Mouse (Mus musculus) thymus, adult 2 months (tissue): ENCODE results near the gene Fam160a1. TPM values are rescaled to one million over a fixed set of nuclear protein-coding genes. Genes with fewer than 3 reads are reported as not detected.

Source experiments
- DNase-seq: peaks from one replicate; pipeline ENCODE4 v3.0.0; 2021
- H3K27ac ChIP-seq: fragments of 200-500 bp; 2 replicates; pipeline ENCODE4 v1.5.1; 2012; ENCODE audit warnings: low read length, control low read depth; ENCODE audit not compliant: control insufficient read depth, insufficient read depth
- H3K27me3 ChIP-seq: fragments of 200-500 bp; 2 replicates; pipeline ENCODE4 v1.6.1; 2012; ENCODE audit warnings: mild to moderate bottlenecking, low read length, moderate library complexity, mixed read lengths; ENCODE audit not compliant: control insufficient read depth, insufficient read depth
- H3K36me3 ChIP-seq: fragments of 200-500 bp; 2 replicates; pipeline ENCODE4 v1.6.1; 2012; ENCODE audit warnings: mild to moderate bottlenecking, low read length, moderate library complexity; ENCODE audit not compliant: control insufficient read depth, insufficient read depth
- H3K4me1 ChIP-seq: fragments of 200-500 bp; replicated peaks from 2 replicates; pipeline ENCODE4 v1.6.1; 2012; ENCODE audit warnings: low read length; ENCODE audit not compliant: control insufficient read depth, insufficient read depth
- H3K4me3 ChIP-seq: fragments of 200-500 bp; 2 replicates; pipeline ENCODE4 v1.5.1; 2012; ENCODE audit warnings: mild to moderate bottlenecking, low read length, control low read depth, moderate library complexity; ENCODE audit not compliant: control insufficient read depth, insufficient read depth
- CTCF ChIP-seq: fragments of 200-500 bp; IDR thresholded peaks from 2 replicates; pipeline ENCODE4 v1.5.1; 2012; ENCODE audit warnings: mild to moderate bottlenecking, control low read depth, low read length, moderate library complexity, borderline replicate concordance; ENCODE audit not compliant: control insufficient read depth, poor library complexity, insufficient read depth; ENCODE audit errors: extremely low read depth
- POLR2A ChIP-seq: fragments of 200-500 bp; IDR thresholded peaks from 2 replicates; pipeline ENCODE4 v1.6.1; 2012; ENCODE audit warnings: mild to moderate bottlenecking, low read length, control low read depth, moderate library complexity; ENCODE audit not compliant: control insufficient read depth, poor library complexity, insufficient read depth; ENCODE audit errors: extremely low read depth
- WGBS: fragments of 180-500 bp; shearing (Covaris S2); methylation state at CpG from one replicate; pipeline ENCODE4 v1.1.7; 2018; 5-methylcytosine and 5-hydroxymethylcytosine counted together
- polyA plus RNA-seq: library from polyadenylated mRNA; depleted of rRNA; stranded (reverse); fragments of >200 nt; gene quantifications from 2 replicates; pipeline ENCODE4 v1.2.3, GENCODE M21; 2012

The Fam160a1 gene
- polyA plus RNA-seq, 1 experiment: 5.4 TPM

DNA sequence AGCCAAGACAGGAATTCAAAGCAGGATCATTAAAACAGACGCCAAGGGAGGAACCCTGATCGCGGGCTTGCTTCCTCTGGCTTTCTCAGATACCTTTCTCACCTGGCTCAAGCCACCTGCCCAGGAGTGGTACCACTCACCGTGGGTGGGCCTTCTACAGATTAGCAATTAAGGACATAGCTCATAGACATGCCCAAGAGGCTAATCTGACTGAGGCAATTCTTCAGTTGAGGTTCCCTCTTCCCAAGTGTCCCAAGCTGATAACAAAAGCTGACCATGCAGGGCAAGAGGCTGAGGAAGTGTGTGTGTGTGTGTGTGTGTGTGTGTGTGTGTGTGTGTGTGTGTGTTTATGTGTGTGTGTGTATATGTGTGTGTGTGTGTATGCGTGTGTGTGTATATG lies 38.9 kb upstream of the Fam160a1 start:
- TF ChIP-seq POLR2A (no peak), CTCF (no peak)
- DNase-seq: no peak
- Histone ChIP-seq H3K27ac (no peak overlapping the region), H3K4me1 (no peaks in the 10 kb centered on the region; the same call in 1 of the 2 replicates), H3K27me3 (no peaks in the 10 kb centered on the region), H3K4me3 (no peak overlapping the region), H3K36me3 (no peaks in the 10 kb centered on the region)
- 87% methylated on average over 5 of the region's 5 CpGs for WGBS

DNA sequence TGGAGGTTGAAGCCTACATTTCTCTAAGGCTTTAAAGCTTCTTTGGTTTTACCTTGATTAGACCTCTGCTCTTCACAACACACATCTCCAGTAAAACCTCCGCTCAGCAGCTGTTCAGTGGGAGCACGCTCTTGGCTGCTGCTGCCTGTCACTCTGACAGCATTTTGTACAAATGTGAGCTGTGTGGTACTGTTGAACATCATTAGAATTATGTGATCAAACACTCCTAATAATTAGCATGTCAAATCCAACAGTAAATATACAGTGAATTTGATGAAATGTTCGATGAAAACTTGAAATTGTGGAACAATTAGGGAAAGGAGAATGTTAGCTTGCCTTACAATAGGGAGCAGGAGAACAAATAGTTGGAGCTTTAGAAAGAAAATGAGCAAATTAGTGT lies 38.0 kb upstream of the Fam160a1 start:
- H3K4me3 ChIP-seq: no peak overlapping the region
- H3K36me3 ChIP-seq: no peaks in the 10 kb centered on the region
- DNase-seq: no peak
- no peaks in the 10 kb centered on the region for H3K27me3 ChIP-seq
- TF ChIP-seq CTCF (no peak), POLR2A (no peak)
- no peaks in the 10 kb centered on the region; the same call in 1 of the 2 replicates for H3K4me1 ChIP-seq
- H3K27ac ChIP-seq: no peak overlapping the region
- WGBS: 93% methylated on average over 3 of the region's 3 CpGs

DNA sequence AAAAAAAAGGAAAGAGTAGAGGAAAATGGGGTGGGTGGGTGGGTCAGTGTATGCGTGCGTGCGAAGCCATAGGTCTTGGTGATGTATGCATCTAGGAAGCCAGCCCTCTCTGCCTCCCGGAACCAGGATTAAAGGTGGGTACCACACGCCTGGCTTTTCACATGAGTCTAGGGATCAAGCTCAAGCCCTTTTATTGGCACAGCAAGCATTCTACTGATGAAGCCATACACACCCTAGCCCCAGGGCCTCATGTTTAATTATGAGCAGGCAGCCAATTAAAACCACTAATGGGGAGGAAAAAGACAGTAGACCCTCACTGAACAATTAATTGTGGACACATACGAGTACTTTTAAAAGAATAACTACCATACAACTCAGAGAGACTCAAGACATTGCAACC lies 37.1 kb upstream of the Fam160a1 start:
- no peak for TF ChIP-seq CTCF
- TF ChIP-seq POLR2A: no peak
- Histone ChIP-seq H3K4me1 (no peaks in the 10 kb centered on the region; the same call in 1 of the 2 replicates), H3K4me3 (no peak overlapping the region), H3K36me3 (no peaks in the 10 kb centered on the region), H3K27me3 (no peaks in the 10 kb centered on the region), H3K27ac (no peak overlapping the region)
- WGBS: 99% methylated on average over 6 of the region's 6 CpGs
- DNase-seq: no peak

DNA sequence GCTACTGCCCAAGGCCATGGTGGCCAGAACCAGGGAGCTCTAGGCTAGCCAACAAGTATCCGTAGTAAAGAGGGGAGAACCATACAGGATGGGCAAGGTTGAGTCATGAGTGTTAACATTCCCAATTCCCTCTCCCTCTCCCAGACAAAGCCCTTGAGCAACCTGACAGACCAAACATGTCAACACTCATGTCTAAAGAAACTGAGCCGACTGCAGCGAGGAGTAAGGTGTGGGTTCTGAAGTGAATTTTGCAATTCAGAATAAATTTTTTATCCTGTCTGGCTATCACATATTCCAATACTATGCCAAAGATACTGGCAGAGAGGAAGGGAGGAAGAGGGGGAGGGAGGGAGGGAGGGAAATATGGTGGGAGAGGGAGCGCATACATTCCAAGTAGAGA lies 36.6 kb upstream of the Fam160a1 start:
- 97% methylated on average over 4 of the region's 4 CpGs for WGBS
- DNase-seq: no peak
- Histone ChIP-seq H3K4me3 (no peak overlapping the region), H3K27me3 (no peaks in the 10 kb centered on the region), H3K27ac (no peak overlapping the region), H3K4me1 (no peaks in the 10 kb centered on the region; the same call in 1 of the 2 replicates), H3K36me3 (no peaks in the 10 kb centered on the region)
- TF ChIP-seq POLR2A (no peak), CTCF (no peak)

DNA sequence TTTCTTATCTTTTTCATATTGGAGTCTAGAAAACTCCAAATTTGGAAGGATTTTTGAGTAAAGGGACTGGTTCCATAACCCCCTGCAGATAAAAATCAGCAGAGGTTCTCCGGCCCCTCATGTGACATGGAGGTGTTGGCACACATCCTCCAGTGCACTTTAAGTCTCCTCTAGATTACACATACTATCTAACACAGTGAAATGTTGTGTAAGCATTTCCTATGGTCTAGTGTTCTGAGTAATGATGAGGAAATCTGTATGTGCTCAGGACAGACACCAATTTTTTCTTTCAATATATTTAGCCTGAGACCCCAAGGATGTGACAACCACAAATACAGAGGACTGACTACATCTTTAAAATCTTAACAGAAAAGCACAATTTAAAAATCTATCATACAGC lies 33.0 kb upstream of the Fam160a1 start:
- DNase-seq: no peak
- H3K27me3 ChIP-seq: no peaks in the 10 kb centered on the region
- no peaks in the 10 kb centered on the region for H3K36me3 ChIP-seq
- no peak overlapping the region for H3K27ac ChIP-seq
- no peaks in the 10 kb centered on the region for H3K4me1 ChIP-seq
- 96% methylated on average over 1 of the region's 1 CpGs for WGBS
- no peak overlapping the region for H3K4me3 ChIP-seq
- TF ChIP-seq POLR2A (no peak), CTCF (no peak)

DNA sequence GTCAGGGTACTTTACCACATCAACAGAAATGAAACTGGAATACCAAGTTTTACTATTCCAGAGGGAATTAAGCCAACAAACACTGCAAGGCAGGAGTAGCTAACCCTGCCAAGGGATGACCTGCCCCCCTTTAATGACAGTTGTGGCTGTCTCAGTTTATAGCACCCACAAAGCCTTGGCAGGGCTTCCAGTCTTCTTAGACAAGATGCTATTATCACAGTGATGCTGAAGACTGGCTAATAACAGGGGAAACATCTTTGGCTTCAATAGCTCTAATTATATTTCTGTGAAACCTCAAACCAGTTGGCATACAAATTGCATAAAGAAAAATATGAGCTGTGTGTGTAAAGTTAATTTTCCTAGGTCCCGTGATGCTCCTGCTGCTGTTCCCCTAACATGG lies 29.2 kb upstream of the Fam160a1 start:
- no peaks in the 10 kb centered on the region for H3K4me1 ChIP-seq
- no peak for DNase-seq
- no peaks in the 10 kb centered on the region for H3K27me3 ChIP-seq
- H3K36me3 ChIP-seq: no peaks in the 10 kb centered on the region
- 95% methylated on average over 1 of the region's 1 CpGs for WGBS
- no peak overlapping the region for H3K4me3 ChIP-seq
- TF ChIP-seq POLR2A (no peak), CTCF (no peak)
- H3K27ac ChIP-seq: no peak overlapping the region

DNA sequence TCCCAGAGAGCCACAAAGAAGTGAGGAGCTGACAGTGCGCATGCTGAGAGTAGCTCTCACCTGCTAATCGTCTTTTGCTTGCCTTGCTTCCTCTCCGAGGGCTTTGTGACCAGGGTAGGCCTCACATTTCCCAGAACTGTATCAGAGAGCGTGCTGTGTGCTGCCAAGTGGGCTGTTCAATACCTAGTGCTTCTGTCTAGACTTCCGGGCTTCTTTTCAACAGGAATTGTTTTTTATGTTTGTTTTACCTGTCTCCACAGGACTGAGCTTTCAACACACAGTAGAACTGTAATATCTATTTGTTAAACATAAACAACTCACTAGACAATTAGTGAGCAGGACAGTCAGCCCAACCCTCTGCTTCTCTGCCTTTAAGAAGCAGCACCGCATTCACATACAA lies 28.2 kb upstream of the Fam160a1 start:
- 86% methylated on average over 6 of the region's 6 CpGs for WGBS
- no peak overlapping the region for H3K27ac ChIP-seq

More for the DNA sequence above, 28.2 kb upstream of the Fam160a1 start:
- Histone ChIP-seq H3K27me3 (no peaks in the 10 kb centered on the region), H3K36me3 (no peaks in the 10 kb centered on the region), H3K4me1 (no peaks in the 10 kb centered on the region), H3K4me3 (no peak overlapping the region)
- TF ChIP-seq POLR2A: no peak
- no peak for TF ChIP-seq CTCF
- no peak for DNase-seq
